Mouse (Mus musculus) midbrain, embryonic 11.5 days (tissue): ENCODE data around the gene Ear1. TPM values are rescaled to one million over a fixed set of nuclear protein-coding genes. Genes with fewer than 3 reads are reported as not detected.
"Not testable (repeated sequence)": the region's sequence is repeated elsewhere in the genome, so short reads cannot be mapped to it uniquely, and the experiment has no call there.

Experiments used
- ATAC-seq: fragments of 200-750 bp; cut with Nextera tagmentation; 2 replicates; pipeline ENCODE4 v1.8.0; 2017; ENCODE audit warnings: moderate TSS enrichment, moderate library complexity; ENCODE audit not compliant: low FRiP score
- DNase-seq: peaks from one replicate; pipeline ENCODE4 v3.0.0; 2015; ENCODE audit warnings: low spot score; ENCODE audit errors: missing footprints
- H3K27ac ChIP-seq: fragments of 300-500 bp; sonication (generic); 2 replicates; pipeline ENCODE4 v1.5.1; 2014; ENCODE audit warnings: low read depth, low read length
- H3K27me3 ChIP-seq: fragments of 300-500 bp; sonication (generic); 2 replicates; pipeline ENCODE4 v1.6.1; 2014; ENCODE audit warnings: mild to moderate bottlenecking, low read length, moderate library complexity, mixed read lengths; ENCODE audit not compliant: control insufficient read depth, insufficient read depth
- H3K36me3 ChIP-seq: fragments of 300-500 bp; sonication (generic); 2 replicates; pipeline ENCODE4 v1.6.1; 2014; ENCODE audit warnings: mild to moderate bottlenecking, low read length, moderate library complexity, mixed read lengths; ENCODE audit not compliant: control insufficient read depth, insufficient read depth
- H3K4me1 ChIP-seq: fragments of 300-500 bp; sonication (generic); 2 replicates; pipeline ENCODE4 v1.6.1; 2014; ENCODE audit warnings: low read length; ENCODE audit not compliant: control insufficient read depth, insufficient read depth
- H3K4me2 ChIP-seq: fragments of 300-500 bp; sonication (generic); 2 replicates; pipeline ENCODE4 v1.6.1; 2014; ENCODE audit warnings: mild to moderate bottlenecking, moderate library complexity
- H3K4me3 ChIP-seq: fragments of 300-500 bp; sonication (generic); 2 replicates; pipeline ENCODE4 v1.5.1; 2014; ENCODE audit warnings: low read depth, low read length
- H3K9ac ChIP-seq: fragments of 300-500 bp; sonication (generic); 2 replicates; pipeline ENCODE4 v1.6.1; 2014; ENCODE audit warnings: low read length
- H3K9me3 ChIP-seq: fragments of 300-500 bp; sonication (generic); 2 replicates; pipeline ENCODE4 v1.6.1; 2016; ENCODE audit warnings: low read length; ENCODE audit not compliant: control insufficient read depth
- WGBS: fragments of 180-500 bp; shearing (Covaris S2); extraction: QIAGEN DNeasy Blood & Tissue Kit; methylation state at CpG from one replicate; pipeline ENCODE4 v1.1.7; 2014; 5-methylcytosine and 5-hydroxymethylcytosine counted together
- polyA plus RNA-seq: library from polyadenylated mRNA; unstranded; fragments of >200 nt; fragmentation: Nextera tagmentation; extraction: Ambion mirVana; gene quantifications from 2 replicates; pipeline ENCODE4 v1.2.1, GENCODE M21; 2014

Gene Ear1
- polyA plus RNA-seq, 1 experiment from 2014 or later, result not detected

- 65% methylated on average over 1 of the region's 2 CpGs for WGBS
- H3K36me3 ChIP-seq, H3K27ac ChIP-seq, H3K4me3 ChIP-seq, H3K4me1 ChIP-seq, H3K9ac ChIP-seq, H3K4me2 ChIP-seq, H3K27me3 ChIP-seq, H3K9me3 ChIP-seq, DNase-seq: not testable (repeated sequence)
- ATAC-seq, result 0 out of 2 replicates have a peak, but pooled peaks have one; percentile 50
Observed at GRCm38 (mm10) chr14:43877789-43878188, 2.5 kb upstream of the Ear1 start.

- not testable (repeated sequence) for H3K4me1 ChIP-seq, DNase-seq, H3K4me3 ChIP-seq, H3K4me2 ChIP-seq, H3K27me3 ChIP-seq, H3K9me3 ChIP-seq, H3K36me3 ChIP-seq, ATAC-seq, H3K9ac ChIP-seq, H3K27ac ChIP-seq
- WGBS, result 86% methylated on average over 3 of the region's 3 CpGs
Observed at GRCm38 (mm10) chr14:43874862-43875261, 455 bp downstream of the Ear1 start.

- H3K36me3 ChIP-seq, H3K4me3 ChIP-seq, H3K4me1 ChIP-seq, H3K9ac ChIP-seq, H3K27me3 ChIP-seq, H3K9me3 ChIP-seq, H3K4me2 ChIP-seq, H3K27ac ChIP-seq: not testable (repeated sequence)
- 37% methylated on average over 2 of the region's 2 CpGs for WGBS
- peak; percentile 83 for DNase-seq
- ATAC-seq, result peak; percentile 27; the same call in 1 of the 2 replicates
Observed at GRCm38 (mm10) chr14:43860522-43860921, 14.8 kb downstream of the Ear1 start.

- H3K4me1 ChIP-seq, H3K4me3 ChIP-seq, H3K27me3 ChIP-seq, H3K4me2 ChIP-seq, H3K9me3 ChIP-seq, ATAC-seq, H3K27ac ChIP-seq, H3K36me3 ChIP-seq, DNase-seq, H3K9ac ChIP-seq: not testable (repeated sequence)
- WGBS, result 75% methylated on average over 4 of the region's 6 CpGs
Observed at GRCm38 (mm10) chr14:43859465-43859864, 15.9 kb downstream of the Ear1 start.

- not testable (repeated sequence) for H3K27ac ChIP-seq, H3K27me3 ChIP-seq, H3K9ac ChIP-seq, H3K4me3 ChIP-seq, H3K4me2 ChIP-seq, DNase-seq, H3K9me3 ChIP-seq, H3K4me1 ChIP-seq, H3K36me3 ChIP-seq, ATAC-seq
- WGBS, result 91% methylated on average over 4 of the region's 4 CpGs
Observed at GRCm38 (mm10) chr14:43843949-43844573, 31.3 kb downstream of the Ear1 start.

- WGBS, result no CpG with 5 or more reads among the region's 1 CpGs
- not testable (repeated sequence) for ATAC-seq, H3K4me2 ChIP-seq, H3K27me3 ChIP-seq, H3K36me3 ChIP-seq, H3K4me3 ChIP-seq, H3K4me1 ChIP-seq, H3K27ac ChIP-seq, H3K9me3 ChIP-seq, H3K9ac ChIP-seq, DNase-seq
Observed at GRCm38 (mm10) chr14:43840976-43841375, 34.3 kb downstream of the Ear1 start.

GRCm38 (mm10) chr14:43835366-43835765 lies 40.0 kb downstream of the Ear1 start:
- H3K27ac ChIP-seq, ATAC-seq, H3K9me3 ChIP-seq, H3K4me3 ChIP-seq, H3K4me2 ChIP-seq, H3K36me3 ChIP-seq, DNase-seq, H3K9ac ChIP-seq, H3K4me1 ChIP-seq, H3K27me3 ChIP-seq: not testable (repeated sequence)
- WGBS, result 95% methylated on average over 2 of the region's 2 CpGs

- DNase-seq, H3K4me2 ChIP-seq, H3K27me3 ChIP-seq, H3K36me3 ChIP-seq, ATAC-seq, H3K4me3 ChIP-seq, H3K9me3 ChIP-seq, H3K9ac ChIP-seq, H3K4me1 ChIP-seq, H3K27ac ChIP-seq: not testable (repeated sequence)
- 61% methylated on average over 1 of the region's 1 CpGs for WGBS
Observed at GRCm38 (mm10) chr14:43830385-43830784, 44.9 kb downstream of the Ear1 start.

- not testable (repeated sequence) for H3K36me3 ChIP-seq, H3K9ac ChIP-seq, DNase-seq, ATAC-seq, H3K4me1 ChIP-seq, H3K27ac ChIP-seq, H3K4me2 ChIP-seq, H3K4me3 ChIP-seq, H3K9me3 ChIP-seq, H3K27me3 ChIP-seq
- WGBS, result 88% methylated on average over 6 of the region's 6 CpGs
Observed at GRCm38 (mm10) chr14:43824176-43824575, 51.1 kb downstream of the Ear1 start.
